Mouse (Mus musculus) midbrain, embryonic 15.5 days (tissue): ENCODE measurements at regions not wholly inside any gene's neighbourhood (a gene's known extent, or its start where the extent isn't known, plus 50 kb on each side); places are given as distances from the start of the nearest gene placed in this dataset. TPM values are rescaled to one million over a fixed set of nuclear protein-coding genes. Genes with fewer than 3 reads are reported as not detected.

ENCODE experiments used
- ATAC-seq: fragments of 200-750 bp; cut with Nextera tagmentation; replicated peaks from 2 replicates; pipeline ENCODE4 v1.8.0; 2017; ENCODE audit warnings: moderate TSS enrichment
- H3K27ac ChIP-seq: fragments of 300-500 bp; sonication (generic); 2 replicates; pipeline ENCODE4 v1.5.1; 2015; ENCODE audit warnings: mild to moderate bottlenecking, inconsistent platforms
- H3K27me3 ChIP-seq: fragments of 300-500 bp; sonication (generic); replicated peaks from 2 replicates; pipeline ENCODE4 v1.6.1; 2015; ENCODE audit warnings: inconsistent platforms
- H3K36me3 ChIP-seq: fragments of 300-500 bp; sonication (generic); replicated peaks from 2 replicates; pipeline ENCODE4 v1.6.1; 2015; ENCODE audit warnings: inconsistent platforms
- H3K4me1 ChIP-seq: fragments of 300-500 bp; sonication (generic); 2 replicates; pipeline ENCODE4 v1.6.1; 2015; ENCODE audit warnings: inconsistent platforms
- H3K4me2 ChIP-seq: fragments of 300-500 bp; sonication (generic); 2 replicates; pipeline ENCODE4 v1.6.1; 2015; ENCODE audit warnings: inconsistent platforms, mild to moderate bottlenecking, moderate library complexity
- H3K4me3 ChIP-seq: fragments of 300-500 bp; sonication (generic); 2 replicates; pipeline ENCODE4 v1.5.1; 2015; ENCODE audit warnings: mild to moderate bottlenecking, inconsistent platforms
- H3K9ac ChIP-seq: fragments of 300-500 bp; sonication (generic); 2 replicates; pipeline ENCODE4 v1.6.1; 2015; ENCODE audit warnings: mild to moderate bottlenecking, inconsistent platforms
- H3K9me3 ChIP-seq: fragments of 300-500 bp; sonication (generic); 2 replicates; pipeline ENCODE4 v1.6.1; 2016; ENCODE audit warnings: inconsistent platforms
- WGBS: fragments of 180-500 bp; shearing (Covaris S2); methylation state at CpG from one replicate; pipeline ENCODE4 v1.1.7; 2015; ENCODE audit warnings: mixed read lengths; 5-methylcytosine and 5-hydroxymethylcytosine counted together
- microRNA-seq: library from miRNA; unstranded; fragments of <30 nt; microRNA quantifications from one replicate; pipeline ENCODE4, GENCODE M21; 2016

DNA sequence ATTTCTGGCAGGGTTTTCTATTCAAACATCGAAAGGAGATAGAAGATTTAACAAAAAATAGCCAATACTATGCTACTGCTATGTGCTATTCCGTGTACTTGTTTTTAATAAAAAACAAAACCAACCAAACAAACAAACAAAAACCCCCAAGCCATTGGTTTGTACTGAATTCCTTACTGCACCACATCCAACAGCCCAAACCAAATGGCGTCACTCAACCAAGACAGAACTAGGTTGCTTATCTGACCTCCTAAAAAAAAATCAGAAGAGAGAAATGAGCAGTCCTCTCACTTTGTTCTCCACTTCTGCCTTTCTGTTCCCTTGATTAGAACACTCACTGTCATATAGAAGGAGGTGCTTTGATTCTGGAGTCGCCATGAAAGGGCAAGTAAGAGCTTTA, 68.6 kb upstream of the Klf7 start:
- Histone ChIP-seq H3K4me2 (no peak overlapping the region), H3K9ac (no peak overlapping the region), H3K36me3 (no peaks in the 10 kb centered on the region), H3K27ac (no peak overlapping the region), H3K27me3 (no peaks in the 10 kb centered on the region), H3K4me3 (no peak overlapping the region), H3K9me3 (no peaks in the 10 kb centered on the region), H3K4me1 (peaks cover 43% of the 10 kb centered on the region)
- no peak for ATAC-seq
- WGBS, result 77% methylated on average over 4 of the region's 4 CpGs

GRCm38 (mm10) chr1:64190097-64190496, 68.0 kb upstream of the Klf7 start:
- 20% methylated on average over 5 of the region's 5 CpGs for WGBS
- ATAC-seq, result peak; percentile 66; the same call in 1 of the 2 replicates

GRCm38 (mm10) chr1:64189471-64189870, 67.4 kb upstream of the Klf7 start:
- Histone ChIP-seq H3K9ac (no peak overlapping the region), H3K36me3 (no peaks in the 10 kb centered on the region), H3K4me3 (no peak overlapping the region), H3K27me3 (no peaks in the 10 kb centered on the region), H3K4me2 (no peak overlapping the region), H3K27ac (peak overlapping the region; percentile 48; the same call in 1 of the 2 replicates), H3K4me1 (peaks cover 43% of the 10 kb centered on the region), H3K9me3 (no peaks in the 10 kb centered on the region)
- WGBS, result 30% methylated on average over 6 of the region's 6 CpGs
- ATAC-seq, result no peak; the same call in 1 of the 2 replicates

More at GRCm38 (mm10) chr1:64190097-64190496, 68.0 kb upstream of the Klf7 start:
- no peak overlapping the region for H3K4me2 ChIP-seq
- H3K4me3 ChIP-seq, result no peak overlapping the region
- H3K9ac ChIP-seq, result no peak overlapping the region
- peak overlapping the region; percentile 48; the same call in 1 of the 2 replicates for H3K27ac ChIP-seq
- H3K9me3 ChIP-seq, result no peaks in the 10 kb centered on the region
- H3K36me3 ChIP-seq, result no peaks in the 10 kb centered on the region
- H3K27me3 ChIP-seq, result no peaks in the 10 kb centered on the region
- H3K4me1 ChIP-seq, result peaks cover 43% of the 10 kb centered on the region

GRCm38 (mm10) chr1:64187796-64188513, 65.9 kb upstream of the Klf7 start:
- Histone ChIP-seq H3K36me3 (no peaks in the 10 kb centered on the region), H3K9me3 (no peaks in the 10 kb centered on the region), H3K9ac (no peak overlapping the region), H3K4me1 (peaks cover 35% of the 10 kb centered on the region), H3K4me3 (no peak overlapping the region), H3K27me3 (no peaks in the 10 kb centered on the region), H3K27ac (peak overlapping the region; percentile 72), H3K4me2 (no peak overlapping the region)
- 49% methylated on average over 11 of the region's 11 CpGs for WGBS
- ATAC-seq, result no peak

DNA sequence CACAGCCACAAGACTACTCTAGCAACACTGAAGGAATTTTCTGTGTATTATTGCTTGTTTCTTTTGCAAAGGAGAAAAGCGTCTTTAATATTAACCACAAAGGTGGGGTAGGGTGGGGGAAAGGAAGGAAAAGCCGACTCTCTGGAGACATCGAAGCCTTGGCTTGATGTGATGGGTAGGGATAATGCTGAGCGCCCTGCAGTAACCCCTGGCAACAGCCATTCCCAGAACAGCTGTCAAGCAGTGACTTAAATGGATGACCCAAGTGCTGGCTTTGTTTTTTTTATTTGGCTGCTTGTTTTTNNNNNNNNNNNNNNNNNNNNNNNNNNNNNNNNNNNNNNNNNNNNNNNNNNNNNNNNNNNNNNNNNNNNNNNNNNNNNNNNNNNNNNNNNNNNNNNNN, 51.6 kb upstream of the Klf7 start:
- Histone ChIP-seq H3K27ac (no peak overlapping the region; the same call in 1 of the 2 replicates), H3K4me1 (peaks cover 32% of the 10 kb centered on the region), H3K9me3 (no peaks in the 10 kb centered on the region), H3K9ac (no peak overlapping the region), H3K27me3 (no peaks in the 10 kb centered on the region), H3K4me2 (no peak overlapping the region), H3K36me3 (no peaks in the 10 kb centered on the region), H3K4me3 (no peak overlapping the region)
- 15% methylated on average over 4 of the region's 4 CpGs for WGBS
- peak; percentile 71; the same call in 1 of the 2 replicates for ATAC-seq

DNA sequence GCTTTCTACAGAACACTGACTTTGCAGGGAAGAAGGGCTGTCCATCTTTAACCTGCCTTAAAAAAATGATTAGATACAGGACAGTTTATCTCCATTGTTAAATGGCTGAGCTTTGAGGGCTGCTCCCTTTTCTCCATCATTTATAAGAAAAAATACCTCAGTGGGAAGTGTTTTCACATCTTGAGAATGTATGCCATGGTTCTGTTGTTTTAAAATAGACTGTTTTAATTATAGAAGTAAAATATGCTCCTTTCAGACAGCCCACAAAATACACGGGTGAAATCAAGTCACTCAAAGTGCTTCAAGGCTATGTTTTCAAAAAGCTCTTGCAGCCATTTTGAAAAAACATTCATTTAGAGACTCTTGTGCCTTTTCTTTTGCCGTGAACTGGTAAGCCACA, 50.0 kb upstream of the Klf7 start:
- no peak for ATAC-seq

More for the DNA sequence above, 50.0 kb upstream of the Klf7 start:
- peaks cover 32% of the 10 kb centered on the region for H3K4me1 ChIP-seq
- no peak overlapping the region for H3K4me2 ChIP-seq
- H3K36me3 ChIP-seq, result no peaks in the 10 kb centered on the region
- no peak overlapping the region for H3K27ac ChIP-seq
- H3K9ac ChIP-seq, result no peak overlapping the region
- no peaks in the 10 kb centered on the region for H3K9me3 ChIP-seq
- no peaks in the 10 kb centered on the region for H3K27me3 ChIP-seq
- H3K4me3 ChIP-seq, result no peak overlapping the region
- 29% methylated on average over 2 of the region's 2 CpGs for WGBS

Small RNA genes lying in the stretch of these regions (microRNA-seq; reads per million reads assigned to microRNA genes)
- gene Gm25748, result not detected
